Mouse (Mus musculus) monocyte, adult 2 months (primary cell): ENCODE results near the gene Asna1.
A peak's percentile ranks its signal among the peaks of the same experiment; 100 is the strongest.

ENCODE experiments used
- DNase-seq, 2 experiments: peaks; one replicate each; pipeline ENCODE4 v3.0.0; 2022; ENCODE audit warnings: low spot score in 2 of 2, low read depth in 1 of 2

Gene Asna1

DNA sequence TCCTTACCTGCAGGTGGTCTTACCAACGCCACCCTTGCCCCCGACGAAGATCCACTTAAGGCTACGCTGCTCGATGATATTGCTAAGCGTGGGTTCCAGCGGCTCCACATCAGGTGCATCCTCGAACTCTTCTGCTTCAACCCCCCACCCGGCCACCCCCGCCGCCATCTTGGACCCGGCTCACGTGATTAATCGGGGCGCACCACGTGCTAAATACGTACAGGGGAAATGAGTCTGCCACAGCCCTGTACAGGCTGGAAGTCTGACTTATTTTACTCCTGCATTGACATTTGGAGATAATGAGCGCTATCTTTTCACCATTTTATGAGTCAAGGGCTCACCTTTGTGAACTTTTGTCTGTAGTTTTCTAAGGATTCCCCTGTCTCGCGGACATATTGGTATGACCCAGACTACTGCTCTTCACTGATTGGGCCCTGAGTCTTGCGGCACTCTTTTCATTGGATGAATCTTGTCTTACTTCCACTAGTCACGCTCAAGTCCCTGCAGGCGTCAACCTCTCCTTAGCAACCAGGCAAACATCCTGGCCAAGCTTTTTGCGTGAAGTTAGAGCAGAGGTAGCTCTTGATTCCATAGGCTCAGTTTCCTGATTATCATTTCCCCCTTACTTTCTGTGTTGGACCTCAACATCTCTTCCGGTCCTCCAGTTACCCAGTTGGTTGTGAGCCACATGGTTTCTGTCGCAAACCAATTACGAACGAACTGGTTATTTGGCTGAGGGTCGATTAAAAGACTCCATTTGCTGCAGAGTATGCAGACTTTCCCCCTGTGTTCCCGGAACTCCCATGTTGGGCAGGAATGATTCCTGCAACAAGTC is at the start of gene Asna1:
Gene Asna1 (minus strand): TSS at position 184 of the 835 bp plus-strand sequence.
- peak; percentile 73 to 82 for DNase-seq

- no peak for DNase-seq
Measured at GRCm38 (mm10) chr8:85074617-85075016, 49.5 kb upstream of the Asna1 start.

GRCm38 (mm10) chr8:85074167-85074566 is 49.1 kb upstream of the Asna1 start:
- no peak for DNase-seq

- no peak for DNase-seq
Measured at GRCm38 (mm10) chr8:85073041-85073612, 48.0 kb upstream of the Asna1 start.

DNA sequence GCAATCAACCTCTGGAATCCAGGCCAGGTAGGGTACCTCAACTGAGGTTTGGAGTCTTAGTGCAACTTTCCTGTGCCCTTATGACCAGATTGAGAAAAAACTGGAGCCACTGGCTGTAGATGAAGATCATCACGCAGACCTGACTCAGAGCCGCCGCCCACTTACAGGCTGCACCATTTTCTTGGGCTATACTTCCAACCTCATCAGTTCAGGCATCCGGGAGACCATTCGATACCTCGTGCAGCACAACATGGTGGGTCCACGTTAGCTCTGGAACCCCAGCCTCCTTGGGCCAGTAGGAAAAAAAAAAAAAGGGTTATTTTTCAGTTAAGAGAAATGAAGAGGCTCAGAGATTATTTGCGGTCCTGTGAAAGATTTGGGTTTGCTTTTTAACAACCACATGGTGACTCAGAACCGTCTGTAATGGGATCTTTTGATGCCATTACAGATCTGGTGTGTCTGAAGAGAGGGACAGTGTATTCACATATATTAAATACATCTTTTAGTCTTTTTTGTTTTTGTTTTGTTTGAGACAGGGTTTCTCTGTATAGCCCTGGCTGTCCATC is 47.4 kb upstream of the Asna1 start:
- no peak for DNase-seq

GRCm38 (mm10) chr8:85071514-85072281 is 46.6 kb upstream of the Asna1 start, which contains the start of gene Dhps:
Dhps (plus strand) TSS chr8:85071757.
- DNase-seq: peak; percentile 79 to 89

- DNase-seq: no peak
Measured at GRCm38 (mm10) chr8:85071041-85071440, 46.0 kb upstream of the Asna1 start.

DNA sequence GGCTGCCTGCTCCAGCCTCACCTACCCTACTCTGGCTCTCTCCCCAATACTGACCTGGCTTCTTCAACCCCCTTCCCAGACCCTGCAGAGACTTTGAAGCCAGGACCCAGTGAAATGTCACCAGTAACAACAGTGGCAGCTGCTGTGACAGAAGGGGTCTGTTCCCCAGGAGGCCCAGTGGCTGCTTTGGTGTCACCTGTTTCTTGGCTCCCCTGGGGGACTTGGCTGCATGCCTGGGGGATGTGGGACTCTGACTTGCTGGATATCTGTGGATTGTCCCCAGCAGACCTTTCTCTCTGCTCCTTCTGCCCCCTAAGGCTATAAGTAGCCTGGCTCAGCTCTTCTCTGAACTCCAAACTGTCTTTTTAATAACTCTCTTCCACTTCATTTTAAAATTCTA is 42.9 kb upstream of the Asna1 start, which contains the start of gene Gm5741:
Gene Gm5741 (minus strand): TSS at position 1 of the 400 bp plus-strand sequence.
- DNase-seq: no peak

- no peak for DNase-seq
Measured at GRCm38 (mm10) chr8:85067155-85067554, 42.1 kb upstream of the Asna1 start.

- DNase-seq: no peak
Measured at GRCm38 (mm10) chr8:85065213-85065612, 40.1 kb upstream of the Asna1 start.

DNA sequence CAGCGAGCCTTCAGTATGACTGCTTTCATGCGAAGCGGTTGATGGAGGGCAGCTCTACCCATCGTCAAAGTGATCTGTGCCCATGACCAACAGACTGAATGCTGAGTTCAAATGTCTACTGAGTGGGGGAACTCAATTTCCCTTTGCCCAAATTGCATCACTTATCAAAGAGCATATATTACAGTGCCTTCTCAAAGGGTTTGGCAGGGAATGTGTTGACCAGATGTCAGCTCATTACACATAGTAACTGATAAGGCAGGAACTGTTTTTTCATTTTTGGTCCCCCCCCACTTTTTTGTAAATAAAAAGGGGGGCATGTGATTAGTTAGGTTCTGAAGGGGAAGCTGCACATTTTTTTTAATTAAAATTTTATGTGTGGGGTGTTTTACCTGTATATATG is 37.5 kb upstream of the Asna1 start:
- no peak for DNase-seq

DNA sequence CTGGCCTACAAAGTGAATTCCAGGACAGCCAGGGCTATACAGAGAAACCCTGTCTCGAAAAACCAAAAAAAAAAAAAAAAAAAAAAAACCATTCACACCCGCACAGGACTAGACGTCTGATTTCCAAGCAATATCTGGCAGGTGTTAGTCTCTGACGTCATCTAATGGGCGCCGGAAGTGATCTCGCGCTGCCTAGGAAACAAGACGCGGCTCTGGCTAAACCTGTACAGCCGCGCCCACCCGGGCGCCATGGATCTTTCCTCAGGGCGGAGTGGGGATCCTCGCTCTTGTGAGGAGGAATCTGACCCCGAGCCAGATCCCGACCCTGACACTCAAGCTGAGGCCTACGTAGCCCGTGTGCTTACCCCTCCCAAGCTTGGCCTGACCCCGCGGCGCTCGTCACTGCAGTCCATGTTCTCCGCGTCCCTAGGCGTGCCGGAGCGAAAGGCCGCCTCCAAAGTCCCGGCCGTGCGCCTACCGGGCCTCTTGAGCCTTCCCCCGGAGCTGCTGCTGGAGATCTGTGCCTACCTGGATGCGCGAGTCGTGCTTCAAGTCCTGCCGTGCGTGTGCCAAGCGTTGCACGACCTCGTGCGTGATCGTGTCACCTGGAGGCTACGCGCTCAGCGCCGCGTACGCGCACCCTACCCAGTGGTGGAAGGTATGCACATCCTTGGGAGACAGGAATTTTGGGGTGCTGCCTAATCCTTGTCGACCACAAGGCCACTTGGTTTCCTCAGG is 35.0 kb upstream of the Asna1 start, which contains the start of gene Fbxw9:
Gene Fbxw9 (plus strand): TSS at position 177 of the 738 bp plus-strand sequence.
- DNase-seq: peak; percentile 53 to 71

- no peak for DNase-seq
Measured at GRCm38 (mm10) chr8:85057367-85057766, 32.3 kb upstream of the Asna1 start.

DNA sequence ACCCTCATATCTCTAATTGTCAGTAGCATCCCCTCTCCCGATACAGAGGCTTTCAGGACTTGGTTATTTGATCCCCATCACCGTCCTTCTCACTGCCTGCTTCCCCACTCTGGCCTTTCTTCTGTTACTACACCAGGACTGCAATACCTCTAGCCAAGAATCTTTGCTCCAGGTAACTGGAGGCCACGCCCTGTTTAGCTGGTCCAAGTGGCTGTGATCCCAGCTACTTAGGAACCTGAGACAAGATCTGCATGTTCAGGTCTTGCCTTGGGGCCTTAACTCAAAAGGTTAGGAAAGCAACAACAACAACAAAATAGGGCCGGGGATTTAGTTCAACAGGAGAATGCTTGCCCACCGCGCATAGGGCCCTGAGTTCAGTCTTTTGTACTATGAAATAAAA is 18.5 kb upstream of the Asna1 start:
- DNase-seq: no peak

- DNase-seq: no peak
Measured at GRCm38 (mm10) chr8:85037681-85038531, 12.8 kb upstream of the Asna1 start.

GRCm38 (mm10) chr8:85037366-85037680 is 12.2 kb upstream of the Asna1 start:
- DNase-seq: no peak

DNA sequence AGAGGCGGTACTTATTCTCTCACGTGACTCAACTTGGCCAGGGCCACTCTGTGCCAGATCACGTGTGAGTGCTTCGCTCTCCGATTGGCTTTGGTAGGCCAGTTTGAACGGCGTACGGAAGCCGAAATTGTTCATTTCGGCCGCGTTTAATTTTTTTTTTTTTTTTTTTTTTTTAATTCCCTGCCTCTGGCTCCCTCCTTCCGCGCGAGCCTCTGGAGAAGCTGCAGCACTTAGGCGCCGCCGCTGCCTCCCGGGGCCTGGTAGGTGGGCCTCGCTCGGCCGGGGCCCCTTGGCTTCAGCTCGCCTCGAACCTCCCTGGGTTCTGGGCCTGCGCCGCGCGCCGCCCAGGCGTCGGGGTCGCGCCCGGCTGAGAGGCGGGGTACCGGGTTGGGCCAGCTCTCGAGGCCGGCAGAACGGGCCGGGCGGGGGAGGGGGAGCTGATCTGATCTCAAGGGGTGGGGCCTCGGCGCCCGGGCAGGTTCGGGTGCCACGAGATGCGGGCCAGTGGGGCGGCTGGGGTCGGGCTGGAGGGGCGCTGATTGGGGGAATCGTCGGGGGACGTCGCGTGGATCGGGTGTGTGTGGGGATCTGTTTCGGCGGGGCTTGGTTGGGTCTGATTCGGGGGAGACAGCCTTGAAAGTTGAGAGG is 11.8 kb upstream of the Asna1 start, which contains the start of gene Tnpo2:
Gene Tnpo2 (plus strand): TSS at position 198 of the 648 bp plus-strand sequence.
- peak; percentile 73 to 81 for DNase-seq

- no peak for DNase-seq
Measured at GRCm38 (mm10) chr8:85036381-85036717, 11.3 kb upstream of the Asna1 start.

DNA sequence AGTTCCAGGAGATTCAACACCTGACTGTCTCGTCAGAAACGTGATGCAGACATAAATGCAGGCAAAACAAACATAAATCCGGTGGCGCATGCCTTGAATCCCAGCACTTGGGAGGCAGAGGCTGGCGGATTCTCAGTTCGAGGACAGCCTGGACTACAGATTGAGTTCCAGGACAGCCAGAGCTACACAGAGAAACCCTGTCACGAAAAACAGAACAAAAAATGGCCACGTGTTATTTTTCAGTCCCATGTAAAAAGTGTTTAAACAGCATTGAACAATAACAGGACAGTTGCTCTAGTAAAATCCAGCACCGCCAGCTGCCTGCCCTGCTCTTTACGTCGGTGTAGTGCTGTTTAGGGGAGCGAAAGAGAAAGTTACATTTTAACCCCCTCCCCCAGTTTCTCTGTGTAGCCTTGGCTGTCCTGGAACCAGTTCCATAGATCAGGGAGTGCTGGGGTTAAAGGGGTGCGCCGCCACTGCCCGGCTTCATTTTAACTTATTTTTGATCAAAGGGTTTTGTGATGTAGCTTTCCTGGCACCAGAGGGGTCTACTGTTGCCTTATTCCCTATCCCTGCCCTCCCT is 10.7 kb upstream of the Asna1 start:
- no peak for DNase-seq
